Mouse (Mus musculus) liver, embryonic 14.5 days (tissue): Measurements from ENCODE around the gene Dhx37. TPM values are rescaled to one million over a fixed set of nuclear protein-coding genes. Genes with fewer than 3 reads are reported as not detected.

Experiments used
- ATAC-seq: fragments of 200-750 bp; cut with Nextera tagmentation; 2 replicates; pipeline ENCODE4 v1.8.0; 2017; ENCODE audit warnings: moderate number of reproducible peaks, mild to moderate bottlenecking, moderate library complexity; ENCODE audit not compliant: insufficient read depth
- DNase-seq, 3 experiments: peaks; one replicate each; pipeline ENCODE4 v3.0.0-alpha.2; 2012 to 2013; ENCODE audit warnings: low read depth in 3 of 3, low spot score in 3 of 3
- H3K27ac ChIP-seq: fragments of 300-500 bp; sonication (generic); 2 replicates; pipeline ENCODE4 v1.5.1; 2014; ENCODE audit warnings: moderate library complexity, mild to moderate bottlenecking, control low read depth, inconsistent platforms
- H3K27me3 ChIP-seq: fragments of 300-500 bp; sonication (generic); 2 replicates; pipeline ENCODE4 v1.6.1; 2014; ENCODE audit warnings: mild to moderate bottlenecking, low read length, moderate library complexity; ENCODE audit not compliant: control insufficient read depth, insufficient read depth
- H3K36me3 ChIP-seq: fragments of 300-500 bp; sonication (generic); replicated peaks from 2 replicates; pipeline ENCODE4 v1.6.1; 2014; ENCODE audit warnings: low read depth; ENCODE audit not compliant: control insufficient read depth, insufficient read depth
- H3K4me1 ChIP-seq, 2 experiments: fragments of 200-500 bp in 1 of 2; fragments of 300-500 bp in 1 of 2; sonication (generic) in 1 of 2; replicated peaks; 2 replicates each; pipeline ENCODE4 v1.6.1; 2012 to 2014; ENCODE audit warnings: antibody characterized with exemption in 1 of 2, inconsistent platforms in 1 of 2, low read length in 1 of 2; ENCODE audit not compliant: control insufficient read depth in 2 of 2, insufficient read depth in 2 of 2
- H3K4me2 ChIP-seq: fragments of 300-500 bp; sonication (generic); 2 replicates; pipeline ENCODE4 v1.6.1; 2014; ENCODE audit warnings: low read depth, mild to moderate bottlenecking, control low read depth, moderate library complexity
- H3K4me3 ChIP-seq, 2 experiments: fragments of 200-500 bp in 1 of 2; fragments of 300-500 bp in 1 of 2; sonication (generic) in 1 of 2; 2 replicates each; pipeline ENCODE4 v1.5.1; 2012 to 2014; ENCODE audit warnings: low read depth in 2 of 2, low read length in 2 of 2, mild to moderate bottlenecking in 2 of 2, control low read depth in 1 of 2, inconsistent platforms in 1 of 2, moderate library complexity in 1 of 2; ENCODE audit not compliant: insufficient read depth in 1 of 2
- H3K9ac ChIP-seq: fragments of 300-500 bp; sonication (generic); replicated peaks from 2 replicates; pipeline ENCODE4 v1.6.1; 2014; ENCODE audit warnings: mild to moderate bottlenecking, control low read depth, moderate library complexity
- H3K9me3 ChIP-seq: fragments of 300-500 bp; sonication (generic); 2 replicates; pipeline ENCODE4 v1.6.1; 2016; ENCODE audit warnings: low read length, mixed read lengths; ENCODE audit not compliant: control insufficient read depth
- CTCF ChIP-seq: IDR thresholded peaks from 2 replicates; pipeline ENCODE4 v1.5.1; 2016; ENCODE audit warnings: antibody characterized with exemption, low read depth, control low read depth
- EP300 ChIP-seq: IDR thresholded peaks from 2 replicates; pipeline ENCODE4 v1.6.1; 2016; ENCODE audit warnings: antibody characterized with exemption, low read depth
- WGBS: fragments of 180-500 bp; shearing (Covaris S2); extraction: QIAGEN DNeasy Blood & Tissue Kit; methylation state at CpG from one replicate; pipeline ENCODE4 v1.1.7; 2014; ENCODE audit not compliant: insufficient replicate concordance; 5-methylcytosine and 5-hydroxymethylcytosine counted together
- polyA plus RNA-seq, 2 experiments: library from polyadenylated mRNA; depleted of rRNA in 1 of 2; stranded (reverse) in 1 of 2; unstranded in 1 of 2; fragments of >200 nt; fragmentation: Nextera tagmentation in 1 of 2; extraction: Ambion mirVana in 1 of 2; gene quantifications; 2 replicates each; pipeline versions ENCODE4 v1.2.1 to v1.2.3; 2012 to 2014

Gene Dhx37
- polyA plus RNA-seq, 2 experiments = 2.2 to 8.1 TPM

DNA sequence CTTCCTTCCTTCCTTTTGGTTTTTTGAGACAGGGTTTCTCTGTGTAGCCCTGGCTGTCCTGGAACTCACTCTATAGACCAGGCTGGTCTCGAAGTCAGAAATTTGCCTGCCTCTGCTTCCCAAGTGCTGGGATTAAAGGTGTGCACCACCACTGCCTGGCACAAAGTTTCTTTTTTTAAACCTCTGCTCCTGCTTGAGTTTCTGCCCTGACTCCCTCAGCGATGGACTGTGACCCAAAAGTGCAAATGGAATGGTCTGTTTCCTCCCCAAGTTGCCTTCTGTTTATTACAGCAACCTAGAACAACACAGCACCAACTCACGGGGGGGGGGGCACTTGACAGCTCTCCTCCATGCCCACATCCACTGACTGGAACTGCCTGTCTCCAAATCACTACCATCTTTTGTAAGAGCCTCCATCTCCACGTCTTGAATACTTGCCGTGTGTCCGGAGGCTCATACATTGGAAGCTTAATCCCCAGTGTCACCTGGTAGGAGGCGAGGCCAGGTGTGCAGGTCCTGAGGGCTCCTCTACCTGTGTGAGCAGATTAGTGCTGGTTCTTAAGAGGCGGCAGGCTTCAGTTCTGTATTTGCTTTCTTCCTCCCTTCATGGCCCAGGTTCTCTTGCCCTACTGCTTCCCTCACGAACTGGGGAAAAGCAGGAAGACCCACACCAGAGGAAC lies 39.0 kb upstream of the Dhx37 start:
- Histone ChIP-seq H3K4me3 (no peak overlapping the region), H3K9me3 (no peaks in the 10 kb centered on the region), H3K4me1 (peaks cover 18 to 30% of the 10 kb centered on the region in 2 experiments), H3K36me3 (no peaks in the 10 kb centered on the region), H3K4me2 (no peak overlapping the region), H3K9ac (no peak overlapping the region), H3K27ac (no peak overlapping the region), H3K27me3 (no peaks in the 10 kb centered on the region)
- TF ChIP-seq EP300 (no peak), CTCF (no peak)
- 72% methylated on average over 9 of the region's 9 CpGs for WGBS
- DNase-seq = no peak
- ATAC-seq = no peak

DNA sequence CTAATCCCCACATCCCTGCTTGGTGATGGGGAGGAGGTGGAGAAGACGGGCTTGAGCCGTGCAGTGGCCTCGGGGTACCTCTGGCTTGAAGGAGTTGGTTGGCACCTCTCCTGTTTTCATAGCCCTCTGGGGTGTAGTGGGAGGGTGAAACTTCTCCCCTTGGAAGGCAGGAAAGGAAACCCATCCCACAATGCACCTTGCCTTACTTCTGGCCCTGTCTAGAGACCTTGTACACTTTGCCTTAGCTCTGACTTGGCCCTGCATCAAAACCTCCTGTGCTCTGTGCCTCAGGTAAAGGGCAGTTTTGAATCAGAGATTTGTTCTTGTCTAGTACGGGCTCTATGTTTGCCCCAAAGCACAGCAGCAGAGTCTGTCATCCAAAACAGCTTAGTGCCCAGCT lies 36.8 kb upstream of the Dhx37 start:
- DNase-seq (no peak), ATAC-seq (no peak)
- Histone ChIP-seq H3K36me3 (no peaks in the 10 kb centered on the region), H3K27ac (no peak overlapping the region), H3K27me3 (no peaks in the 10 kb centered on the region), H3K4me1 (peaks cover 13 to 30% of the 10 kb centered on the region in 2 experiments), H3K4me3 (no peak overlapping the region), H3K9me3 (no peaks in the 10 kb centered on the region), H3K4me2 (no peak overlapping the region), H3K9ac (no peak overlapping the region)
- WGBS = 81% methylated on average over 4 of the region's 4 CpGs
- TF ChIP-seq EP300 (no peak), CTCF (no peak)

DNA sequence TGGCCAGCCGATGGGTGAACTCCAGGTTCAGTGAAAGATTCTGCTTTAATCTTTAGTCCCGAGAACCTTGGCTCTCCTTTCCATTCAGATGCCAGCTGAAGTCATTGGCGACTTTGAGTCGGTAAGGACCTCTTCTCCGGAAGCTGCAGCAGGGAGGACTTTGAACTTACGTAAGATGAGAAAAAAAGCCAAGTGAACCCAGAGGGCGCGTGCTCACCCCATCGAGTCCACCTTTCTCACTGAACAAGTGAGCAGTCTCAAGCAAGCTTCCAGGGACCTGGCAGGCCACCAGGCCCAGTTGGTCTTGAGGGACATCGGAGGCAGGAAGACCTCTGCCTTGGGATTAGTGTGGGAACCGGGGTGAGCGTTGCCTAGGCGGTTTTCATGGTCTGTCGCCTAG lies 33.3 kb upstream of the Dhx37 start:
- ATAC-seq (no peak), DNase-seq (no peak)
- H3K9ac ChIP-seq = no peak overlapping the region
- H3K4me3 ChIP-seq = no peak overlapping the region
- WGBS = 78% methylated on average over 14 of the region's 14 CpGs
- peaks cover 8 to 27% of the 10 kb centered on the region in 2 experiments for H3K4me1 ChIP-seq
- H3K27ac ChIP-seq = no peak overlapping the region
- H3K27me3 ChIP-seq = no peaks in the 10 kb centered on the region
- TF ChIP-seq EP300 (no peak), CTCF (no peak)
- no peaks in the 10 kb centered on the region for H3K9me3 ChIP-seq
- H3K4me2 ChIP-seq = no peak overlapping the region
- H3K36me3 ChIP-seq = no peaks in the 10 kb centered on the region

DNA sequence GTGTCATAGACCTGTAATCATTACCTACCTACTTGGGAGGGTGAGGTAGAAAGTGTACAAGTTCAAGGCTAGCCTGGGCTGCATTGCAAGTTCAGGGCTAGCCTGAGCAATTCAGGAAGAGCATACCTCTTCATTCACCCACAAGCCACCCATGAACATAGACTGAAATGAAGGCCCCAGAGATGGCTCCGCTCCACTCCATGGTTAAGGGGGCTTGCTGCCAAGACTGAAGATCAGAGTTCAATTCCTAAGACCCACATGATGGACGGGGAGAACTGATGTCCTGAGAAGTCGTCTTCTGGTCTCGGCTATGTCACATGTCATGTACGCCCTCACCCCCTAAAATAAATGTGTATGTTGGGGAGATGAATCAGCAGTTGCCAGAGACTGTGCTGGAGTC lies 32.6 kb upstream of the Dhx37 start:
- Histone ChIP-seq H3K4me3 (peak overlapping the region in 1 of 2 experiments; percentile 42; a peak in 1 of 4 replicates), H3K9ac (no peak overlapping the region)
- 82% methylated on average over 5 of the region's 5 CpGs for WGBS

DNA sequence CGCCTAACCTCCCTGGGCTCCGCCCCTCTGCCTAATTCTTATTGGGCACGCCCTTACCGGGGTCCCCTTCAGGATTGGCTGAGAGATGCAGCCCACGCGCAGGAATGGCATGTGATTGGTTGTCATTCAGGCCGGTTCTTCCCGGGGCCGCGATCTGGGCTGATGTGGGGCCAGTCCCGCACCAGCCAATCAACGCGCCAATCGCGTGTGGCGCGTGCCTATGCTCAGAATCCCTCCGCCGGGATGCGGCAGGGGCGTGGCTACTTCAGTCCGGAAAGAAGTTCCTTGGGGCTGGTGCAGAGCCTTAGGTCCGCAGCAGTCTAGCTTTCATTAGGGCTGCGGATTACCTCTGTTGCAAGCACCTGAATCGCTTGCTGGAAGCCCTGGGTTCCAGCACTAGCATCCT lies 31.8 kb upstream of the Dhx37 start:
- peak overlapping the region; percentile 42 to 55 for H3K4me3 ChIP-seq
- H3K4me2 ChIP-seq = peak overlapping the region; percentile 65
- peak; percentile 59 for TF ChIP-seq EP300
- TF ChIP-seq CTCF = 0 out of 2 replicates have a peak, but pooled peaks have one; percentile 6
- DNase-seq (peak; percentile 98 to 99 (median 98)), ATAC-seq (peak; percentile 100)
- H3K9ac ChIP-seq = peak overlapping the region; percentile 33; the same call in 1 of the 2 replicates
- H3K36me3 ChIP-seq = no peaks in the 10 kb centered on the region
- no peaks in the 10 kb centered on the region for H3K27me3 ChIP-seq
- H3K9me3 ChIP-seq = no peaks in the 10 kb centered on the region
- peak overlapping the region; percentile 31 for H3K27ac ChIP-seq
- H3K4me1 ChIP-seq = peaks cover 8 to 28% of the 10 kb centered on the region in 2 experiments
- under 1% methylated on average over 25 of the region's 25 CpGs for WGBS

More for the DNA sequence above, 32.6 kb upstream of the Dhx37 start:
- H3K9me3 ChIP-seq = no peaks in the 10 kb centered on the region
- TF ChIP-seq CTCF (no peak), EP300 (no peak)
- no peaks in the 10 kb centered on the region for H3K27me3 ChIP-seq
- no peak overlapping the region for H3K27ac ChIP-seq
- ATAC-seq = no peak
- H3K4me2 ChIP-seq = peak overlapping the region; percentile 65
- H3K36me3 ChIP-seq = no peaks in the 10 kb centered on the region
- no peak for DNase-seq
- H3K4me1 ChIP-seq = peaks cover 8 to 28% of the 10 kb centered on the region in 2 experiments
